Mouse (Mus musculus) forebrain, embryonic 12.5 days (tissue): ENCODE measurements around the gene Hsd17b13. TPM values are rescaled to one million over a fixed set of nuclear protein-coding genes. Genes with fewer than 3 reads are reported as not detected.
"Not testable (repeated sequence)": the region's sequence is repeated elsewhere in the genome, so short reads cannot be mapped to it uniquely, and the experiment has no call there.

Experiments
- ATAC-seq: fragments of 200-750 bp; cut with Nextera tagmentation; 2 replicates; pipeline ENCODE4 v1.8.0; 2017; ENCODE audit warnings: moderate TSS enrichment; ENCODE audit not compliant: low FRiP score
- H3K27ac ChIP-seq: fragments of 300-500 bp; sonication (generic); 2 replicates; pipeline ENCODE4 v1.5.1; 2016; ENCODE audit warnings: mild to moderate bottlenecking
- H3K27me3 ChIP-seq: fragments of 300-500 bp; sonication (generic); 2 replicates; pipeline ENCODE4 v1.6.1; 2016; ENCODE audit warnings: mild to moderate bottlenecking
- H3K36me3 ChIP-seq: fragments of 300-500 bp; sonication (generic); replicated peaks from 2 replicates; pipeline ENCODE4 v1.6.1; 2016; ENCODE audit warnings: mild to moderate bottlenecking
- H3K4me1 ChIP-seq: fragments of 300-500 bp; sonication (generic); 2 replicates; pipeline ENCODE4 v1.6.1; 2016
- H3K4me2 ChIP-seq: fragments of 300-500 bp; sonication (generic); 2 replicates; pipeline ENCODE4 v1.6.1; 2016; ENCODE audit warnings: mild to moderate bottlenecking, moderate library complexity
- H3K4me3 ChIP-seq: fragments of 300-500 bp; sonication (generic); replicated peaks from 2 replicates; pipeline ENCODE4 v1.5.1; 2016; ENCODE audit warnings: mild to moderate bottlenecking
- H3K9ac ChIP-seq: fragments of 300-500 bp; sonication (generic); 2 replicates; pipeline ENCODE4 v1.6.1; 2016; ENCODE audit warnings: mild to moderate bottlenecking
- H3K9me3 ChIP-seq: fragments of 300-500 bp; sonication (generic); 2 replicates; pipeline ENCODE4 v1.6.1; 2016
- WGBS: fragments of 180-500 bp; shearing (Covaris S2); methylation state at CpG from one replicate; pipeline ENCODE4 v1.1.7; 2016; 5-methylcytosine and 5-hydroxymethylcytosine counted together
- polyA plus RNA-seq: library from polyadenylated mRNA; unstranded; fragments of >200 nt; fragmentation: Nextera tagmentation; extraction: Ambion mirVana; gene quantifications from 2 replicates; pipeline ENCODE4 v1.2.1, GENCODE M21; 2016

Gene Hsd17b13
- polyA plus RNA-seq, 1 experiment from 2014 or later = not detected

GRCm38 (mm10) chr5:103975736-103976135, 1.5 kb downstream of the Hsd17b13 start:
- Histone ChIP-seq H3K36me3 (no peaks in the 10 kb centered on the region), H3K9me3 (no peaks in the 10 kb centered on the region), H3K27ac (no peak overlapping the region), H3K4me1 (no peaks in the 10 kb centered on the region), H3K4me2 (no peak overlapping the region), H3K27me3 (no peaks in the 10 kb centered on the region), H3K9ac (no peak overlapping the region), H3K4me3 (no peak overlapping the region)
- WGBS = 87% methylated on average over 7 of the region's 7 CpGs
- no peak for ATAC-seq

GRCm38 (mm10) chr5:103972801-103973200, 4.4 kb downstream of the Hsd17b13 start:
- H3K4me2 ChIP-seq = no peak overlapping the region
- no peak overlapping the region for H3K9ac ChIP-seq
- no peak overlapping the region for H3K27ac ChIP-seq
- 82% methylated on average over 13 of the region's 13 CpGs for WGBS
- H3K4me1 ChIP-seq = no peaks in the 10 kb centered on the region
- no peaks in the 10 kb centered on the region for H3K27me3 ChIP-seq
- no peaks in the 10 kb centered on the region for H3K36me3 ChIP-seq
- no peak for ATAC-seq
- no peaks in the 10 kb centered on the region for H3K9me3 ChIP-seq
- H3K4me3 ChIP-seq = no peak overlapping the region

GRCm38 (mm10) chr5:103972379-103972778, 4.8 kb downstream of the Hsd17b13 start:
- no peak for ATAC-seq
- H3K4me2 ChIP-seq = no peak overlapping the region
- WGBS = 71% methylated on average over 19 of the region's 19 CpGs

GRCm38 (mm10) chr5:103971051-103971450, 6.2 kb downstream of the Hsd17b13 start:
- 76% methylated on average over 5 of the region's 5 CpGs for WGBS
- Histone ChIP-seq H3K4me3 (no peak overlapping the region), H3K9me3 (no peaks in the 10 kb centered on the region), H3K4me1 (no peaks in the 10 kb centered on the region), H3K27ac (no peak overlapping the region), H3K9ac (no peak overlapping the region), H3K4me2 (no peak overlapping the region), H3K36me3 (no peaks in the 10 kb centered on the region), H3K27me3 (no peaks in the 10 kb centered on the region)
- ATAC-seq = no peak

More at GRCm38 (mm10) chr5:103972379-103972778, 4.8 kb downstream of the Hsd17b13 start:
- Histone ChIP-seq H3K36me3 (no peaks in the 10 kb centered on the region), H3K4me1 (no peaks in the 10 kb centered on the region), H3K9ac (no peak overlapping the region), H3K9me3 (no peaks in the 10 kb centered on the region), H3K27me3 (no peaks in the 10 kb centered on the region), H3K27ac (no peak overlapping the region), H3K4me3 (no peak overlapping the region)

GRCm38 (mm10) chr5:103962935-103963429, 14.2 kb downstream of the Hsd17b13 start:
- ATAC-seq = no peak
- Histone ChIP-seq H3K4me2 (no peak overlapping the region), H3K4me1 (0 out of 2 replicates have a peak, but pooled peaks cover 9% of the 10 kb centered on the region), H3K36me3 (no peaks in the 10 kb centered on the region), H3K9ac (no peak overlapping the region), H3K4me3 (no peak overlapping the region), H3K9me3 (no peaks in the 10 kb centered on the region), H3K27ac (no peak overlapping the region), H3K27me3 (no peaks in the 10 kb centered on the region)
- 78% methylated on average over 1 of the region's 1 CpGs for WGBS

GRCm38 (mm10) chr5:103954638-103955037, 22.6 kb downstream of the Hsd17b13 start:
- 87% methylated on average over 5 of the region's 5 CpGs for WGBS
- Histone ChIP-seq H3K4me1 (no peaks in the 10 kb centered on the region), H3K9me3 (no peaks in the 10 kb centered on the region), H3K4me3 (no peak overlapping the region), H3K36me3 (no peaks in the 10 kb centered on the region), H3K27ac (no peak overlapping the region), H3K9ac (no peak overlapping the region), H3K27me3 (no peaks in the 10 kb centered on the region), H3K4me2 (no peak overlapping the region)
- no peak for ATAC-seq

GRCm38 (mm10) chr5:103953135-103954083, 23.8 kb downstream of the Hsd17b13 start:
- 87% methylated on average over 10 of the region's 10 CpGs for WGBS
- no peaks in the 10 kb centered on the region for H3K4me1 ChIP-seq
- H3K27me3 ChIP-seq = no peaks in the 10 kb centered on the region
- H3K4me2 ChIP-seq = no peak overlapping the region
- no peak overlapping the region for H3K27ac ChIP-seq
- ATAC-seq = no peak
- no peaks in the 10 kb centered on the region for H3K9me3 ChIP-seq
- H3K36me3 ChIP-seq = no peaks in the 10 kb centered on the region
- H3K9ac ChIP-seq = no peak overlapping the region
- no peak overlapping the region for H3K4me3 ChIP-seq

GRCm38 (mm10) chr5:103950138-103950537, 27.1 kb downstream of the Hsd17b13 start:
- ATAC-seq, H3K4me3 ChIP-seq, H3K27me3 ChIP-seq, H3K9ac ChIP-seq, H3K27ac ChIP-seq, H3K4me1 ChIP-seq, H3K4me2 ChIP-seq, H3K9me3 ChIP-seq, H3K36me3 ChIP-seq: not testable (repeated sequence)
- 95% methylated on average over 15 of the region's 15 CpGs for WGBS

GRCm38 (mm10) chr5:103943183-103943582, 34.0 kb downstream of the Hsd17b13 start:
- H3K4me2 ChIP-seq = no peak overlapping the region
- no peaks in the 10 kb centered on the region for H3K36me3 ChIP-seq
- no peak overlapping the region for H3K9ac ChIP-seq
- H3K27ac ChIP-seq = no peak overlapping the region
- no peak for ATAC-seq
- H3K4me3 ChIP-seq = no peak overlapping the region
- WGBS = 22% methylated on average over 6 of the region's 6 CpGs
- peaks cover 14% of the 10 kb centered on the region for H3K27me3 ChIP-seq
- peaks cover 27% of the 10 kb centered on the region for H3K4me1 ChIP-seq
- H3K9me3 ChIP-seq = no peaks in the 10 kb centered on the region

GRCm38 (mm10) chr5:103939856-103940255, 37.4 kb downstream of the Hsd17b13 start:
- H3K4me1 ChIP-seq = peaks cover 39% of the 10 kb centered on the region
- no peak overlapping the region for H3K27ac ChIP-seq
- peaks cover 24% of the 10 kb centered on the region for H3K27me3 ChIP-seq
- H3K36me3 ChIP-seq = no peaks in the 10 kb centered on the region
- no peak overlapping the region for H3K9ac ChIP-seq
- no peak overlapping the region for H3K4me2 ChIP-seq
- no peaks in the 10 kb centered on the region for H3K9me3 ChIP-seq
- no peak for ATAC-seq
- H3K4me3 ChIP-seq = no peak overlapping the region
- 95% methylated on average over 1 of the region's 1 CpGs for WGBS

- no peak overlapping the region for H3K4me3 ChIP-seq
- H3K4me1 ChIP-seq = peaks cover 39% of the 10 kb centered on the region
- H3K27me3 ChIP-seq = peaks cover 24% of the 10 kb centered on the region
- 54% methylated on average over 7 of the region's 7 CpGs for WGBS
- no peaks in the 10 kb centered on the region for H3K36me3 ChIP-seq
- no peaks in the 10 kb centered on the region for H3K9me3 ChIP-seq
- H3K4me2 ChIP-seq = peak overlapping the region; percentile 17
- H3K9ac ChIP-seq = no peak overlapping the region
- H3K27ac ChIP-seq = peak overlapping the region; percentile 59
- peak; percentile 44 for ATAC-seq
These were observed 37.9 kb downstream of the Hsd17b13 start for GRCm38 (mm10) chr5:103939350-103939652.

- WGBS = 9% methylated on average over 11 of the region's 11 CpGs
- no peak overlapping the region for H3K9ac ChIP-seq
- H3K27ac ChIP-seq = peak overlapping the region; percentile 59
- H3K27me3 ChIP-seq = peaks cover 24% of the 10 kb centered on the region
- peak overlapping the region; percentile 17 for H3K4me2 ChIP-seq
- H3K36me3 ChIP-seq = no peaks in the 10 kb centered on the region
- no peaks in the 10 kb centered on the region for H3K9me3 ChIP-seq
- ATAC-seq = peak; percentile 87
- H3K4me1 ChIP-seq = peaks cover 38% of the 10 kb centered on the region
- H3K4me3 ChIP-seq = no peak overlapping the region
These were observed 38.5 kb downstream of the Hsd17b13 start for GRCm38 (mm10) chr5:103938547-103939349.
